Mouse (Mus musculus) megakaryocyte, embryonic 14.5 days (primary cell): Measurements from ENCODE around the gene Polg2.

ENCODE experiments used
- FLI1 ChIP-seq: IDR thresholded peaks from 2 replicates; pipeline ENCODE4 v1.6.1; 2012; ENCODE audit warnings: low read length, inconsistent platforms, mixed read lengths
- GATA1 ChIP-seq: IDR thresholded peaks from 3 replicates; pipeline ENCODE4 v1.6.1; 2012; ENCODE audit warnings: mixed read lengths, low read length, inconsistent platforms, borderline replicate concordance

- TF ChIP-seq GATA1 (no peak), FLI1 (no peak)
Measured at GRCm38 (mm10) chr11:106739116-106739515, 40.2 kb downstream of the Polg2 start.
